Mouse (Mus musculus): ENCODE data around the gene Dram1. TPM values are rescaled to one million over a fixed set of nuclear protein-coding genes. Genes with fewer than 3 reads are reported as not detected.

Dram1 gene
- polyA plus RNA-seq, 1 experiment from 2014 or later: 2.0 TPM

Other genes starting within 250 kb of the Dram1 start
- gene Parpbp, start 232.1 kb downstream of the Dram1 start, polyA plus RNA-seq (2015; fragmentation: Nextera tagmentation; extraction: Ambion mirVana): 10.6 and 11.9 TPM in 2 replicates
- gene Nup37, start 232.1 kb downstream of the Dram1 start, polyA plus RNA-seq (2015; fragmentation: Nextera tagmentation; extraction: Ambion mirVana): 90.8 and 95.3 TPM in 2 replicates
- 56.2 and 64.1 TPM in 2 replicates for gene Washc3, start 178.0 kb downstream of the Dram1 start, polyA plus RNA-seq (2015; fragmentation: Nextera tagmentation; extraction: Ambion mirVana)
- 10.3 and 10.8 TPM in 2 replicates for gene Gnptab, start 52 bp upstream of the Dram1 start, polyA plus RNA-seq (2015; fragmentation: Nextera tagmentation; extraction: Ambion mirVana)
- 0.42 and 0.84 TPM in 2 replicates for gene Sycp3, start 80.5 kb upstream of the Dram1 start, polyA plus RNA-seq (2015; fragmentation: Nextera tagmentation; extraction: Ambion mirVana)
- 14.0 and 23.6 TPM in 2 replicates for gene Chpt1, start 125.0 kb upstream of the Dram1 start, polyA plus RNA-seq (2015; fragmentation: Nextera tagmentation; extraction: Ambion mirVana)
- gene Mybpc1, start 226.1 kb upstream of the Dram1 start, polyA plus RNA-seq (2015; fragmentation: Nextera tagmentation; extraction: Ambion mirVana): 4.5 and 4.8 TPM in 2 replicates